Mouse (Mus musculus) MEL (cell line): ENCODE results near the gene Kdm5b. TPM values are rescaled to one million over a fixed set of nuclear protein-coding genes. Genes with fewer than 3 reads are reported as not detected.

Experiments used
- DNase-seq: peaks from one replicate; pipeline ENCODE4 v3.0.0; 2011; ENCODE audit warnings: low read depth, low spot score
- H3K27ac ChIP-seq: 2 replicates; pipeline ENCODE4 v1.5.1; 2012; ENCODE audit warnings: low read depth, mild to moderate bottlenecking, control low read depth, low read length, moderate library complexity; ENCODE audit not compliant: control insufficient read depth
- H3K27me3 ChIP-seq, 2 experiments: fragments of 150-350 bp in 1 of 2; sonication (generic) in 1 of 2; 2 replicates each; pipeline ENCODE4 v1.6.1; 2012; ENCODE audit warnings: low read length in 2 of 2, mild to moderate bottlenecking in 2 of 2, improper control_type of control experiment in 1 of 2, moderate library complexity in 1 of 2; ENCODE audit not compliant: insufficient read depth in 2 of 2, control insufficient read depth in 1 of 2
- H3K36me3 ChIP-seq, 2 experiments: 2 replicates each; pipeline ENCODE4 v1.6.1; 2012 to 2014; ENCODE audit warnings: low read length in 2 of 2, improper control_type of control experiment in 1 of 2, inconsistent platforms in 1 of 2, mild to moderate bottlenecking in 1 of 2; ENCODE audit not compliant: insufficient read depth in 2 of 2, control insufficient read depth in 1 of 2
- H3K4me1 ChIP-seq, 2 experiments: fragments of 150-350 bp in 1 of 2; sonication (generic) in 1 of 2; 2 replicates each; pipeline ENCODE4 v1.6.1; 2012; ENCODE audit warnings: low read length in 2 of 2, improper control_type of control experiment in 1 of 2, mild to moderate bottlenecking in 1 of 2; ENCODE audit not compliant: insufficient read depth in 2 of 2, control insufficient read depth in 1 of 2
- H3K4me3 ChIP-seq, 2 experiments: fragments of 150-350 bp in 1 of 2; sonication (generic) in 1 of 2; 2 replicates each; pipeline ENCODE4 v1.5.1; 2012; ENCODE audit warnings: low read depth in 2 of 2, low read length in 2 of 2, mild to moderate bottlenecking in 2 of 2, moderate library complexity in 2 of 2, control low read depth in 1 of 2, improper control_type of control experiment in 1 of 2; ENCODE audit not compliant: control insufficient read depth in 1 of 2, insufficient read depth in 1 of 2
- H3K79me2 ChIP-seq: 2 replicates; pipeline ENCODE4 v1.6.1; 2012; ENCODE audit warnings: mild to moderate bottlenecking, low read length, moderate library complexity; ENCODE audit not compliant: control insufficient read depth, poor library complexity, insufficient read depth
- H3K9ac ChIP-seq: 2 replicates; pipeline ENCODE4 v1.6.1; 2012; ENCODE audit warnings: low read depth, mild to moderate bottlenecking, control low read depth, low read length, moderate library complexity; ENCODE audit not compliant: control insufficient read depth, poor library complexity, severe bottlenecking
- H3K9me3 ChIP-seq: fragments of 150-350 bp; sonication (generic); replicated peaks from 2 replicates; pipeline ENCODE4 v1.6.1; 2012; ENCODE audit warnings: mild to moderate bottlenecking, low read length, improper control_type of control experiment, moderate library complexity; ENCODE audit not compliant: insufficient read depth
- BHLHE40 ChIP-seq: IDR thresholded peaks from 2 replicates; pipeline ENCODE4 v1.6.1; 2012; ENCODE audit warnings: low read depth, mild to moderate bottlenecking, inconsistent platforms, low read length, improper control_type of control experiment, borderline replicate concordance
- CHD1 ChIP-seq: IDR thresholded peaks from 2 replicates; pipeline ENCODE4 v1.6.1; 2012; ENCODE audit warnings: low read depth, mild to moderate bottlenecking, inconsistent platforms, low read length, improper control_type of control experiment
- CTCF ChIP-seq, 3 experiments: IDR thresholded peaks in 2 of 3; conservative IDR thresholded peaks in 1 of 3; 2 replicates each; pipeline ENCODE4 v1.5.1; 2011 to 2012; ENCODE audit warnings: low read length in 3 of 3, low read depth in 2 of 3, mild to moderate bottlenecking in 2 of 3, improper control_type of control experiment in 1 of 3, inconsistent platforms in 1 of 3, mixed read lengths in 1 of 3, moderate library complexity in 1 of 3; ENCODE audit not compliant: control insufficient read depth in 1 of 3, insufficient read depth in 1 of 3, poor library complexity in 1 of 3, severe bottlenecking in 1 of 3
- EP300 ChIP-seq, 2 experiments: IDR thresholded peaks; 2 replicates each; pipeline ENCODE4 v1.6.1; 2011; ENCODE audit warnings: improper control_type of control experiment in 2 of 2, low read length in 2 of 2, low read depth in 1 of 2, mild to moderate bottlenecking in 1 of 2
- ETS1 ChIP-seq: IDR thresholded peaks from 2 replicates; pipeline ENCODE4 v1.6.1; 2012; ENCODE audit warnings: low read depth, mild to moderate bottlenecking, inconsistent platforms, low read length, improper control_type of control experiment, moderate library complexity
- GATA1 ChIP-seq: IDR thresholded peaks from 2 replicates; pipeline ENCODE4 v1.6.1; 2011; ENCODE audit warnings: low read depth, low read length, improper control_type of control experiment
- HCFC1 ChIP-seq: IDR thresholded peaks from 2 replicates; pipeline ENCODE4 v1.6.1; 2012; ENCODE audit warnings: low read depth, mild to moderate bottlenecking, inconsistent platforms, low read length, improper control_type of control experiment, moderate library complexity
- KAT2A ChIP-seq: conservative IDR thresholded peaks from 2 replicates; pipeline ENCODE4 v1.6.1; 2012; ENCODE audit warnings: low read depth, low read length, improper control_type of control experiment, inconsistent platforms
- MAFK ChIP-seq: IDR thresholded peaks from 2 replicates; pipeline ENCODE4 v1.6.1; 2011; ENCODE audit warnings: low read depth, mild to moderate bottlenecking, low read length, improper control_type of control experiment, borderline replicate concordance
- MXI1 ChIP-seq: IDR thresholded peaks from 2 replicates; pipeline ENCODE4 v1.6.1; 2011; ENCODE audit warnings: mild to moderate bottlenecking, low read depth, low read length, improper control_type of control experiment
- MYC ChIP-seq: IDR thresholded peaks from 2 replicates; pipeline ENCODE4 v1.6.1; 2011; ENCODE audit warnings: low read depth, mild to moderate bottlenecking, low read length, improper control_type of control experiment, moderate library complexity
- POLR2AphosphoS2 ChIP-seq: IDR thresholded peaks from 2 replicates; pipeline ENCODE4 v1.6.1; 2011; ENCODE audit warnings: low read length, improper control_type of control experiment
- POLR2AphosphoS5 ChIP-seq: IDR thresholded peaks from 2 replicates; pipeline ENCODE4 v1.6.1; 2012; ENCODE audit warnings: low read depth, borderline replicate concordance, mild to moderate bottlenecking, inconsistent platforms, low read length, moderate library complexity, mixed read lengths
- RCOR1 ChIP-seq: IDR thresholded peaks from 2 replicates; pipeline ENCODE4 v1.6.1; 2012; ENCODE audit warnings: low read depth, mild to moderate bottlenecking, inconsistent platforms, low read length, improper control_type of control experiment
- SIN3A ChIP-seq: IDR thresholded peaks from 2 replicates; pipeline ENCODE4 v1.6.1; 2012; ENCODE audit warnings: low read length, improper control_type of control experiment, inconsistent platforms
- SMC3 ChIP-seq: IDR thresholded peaks from 2 replicates; pipeline ENCODE4 v1.6.1; 2011; ENCODE audit warnings: low read depth, low read length, improper control_type of control experiment
- TAL1 ChIP-seq: IDR thresholded peaks from 2 replicates; pipeline ENCODE4 v1.6.1; 2012; ENCODE audit warnings: mild to moderate bottlenecking, inconsistent platforms, low read length, moderate library complexity, mixed read lengths
- TBP ChIP-seq: IDR thresholded peaks from 2 replicates; pipeline ENCODE4 v1.8.0; 2011; ENCODE audit warnings: low read depth, low read length, improper control_type of control experiment
- TCF12 ChIP-seq: IDR thresholded peaks from 2 replicates; pipeline ENCODE4 v1.6.1; 2014; ENCODE audit warnings: low read depth, mild to moderate bottlenecking, inconsistent platforms, low read length, improper control_type of control experiment, moderate library complexity
- USF1 ChIP-seq: IDR thresholded peaks from 2 replicates; pipeline ENCODE4 v1.6.1; 2014; ENCODE audit warnings: low read depth, mild to moderate bottlenecking, inconsistent platforms, low read length, improper control_type of control experiment, moderate library complexity
- USF2 ChIP-seq, 2 experiments: IDR thresholded peaks; 2 replicates each; pipeline ENCODE4 v1.6.1; 2011 to 2012; ENCODE audit warnings: improper control_type of control experiment in 2 of 2, low read length in 2 of 2, borderline replicate concordance in 1 of 2, inconsistent platforms in 1 of 2, low read depth in 1 of 2, mild to moderate bottlenecking in 1 of 2; ENCODE audit not compliant: insufficient read depth in 1 of 2
- ZC3H11A ChIP-seq: IDR thresholded peaks from 2 replicates; pipeline ENCODE4 v1.6.1; 2012; ENCODE audit warnings: low read depth, mild to moderate bottlenecking, inconsistent platforms, low read length, improper control_type of control experiment
- ZKSCAN1 ChIP-seq: IDR thresholded peaks from 2 replicates; pipeline ENCODE4 v1.6.1; 2012; ENCODE audit warnings: low read depth, mild to moderate bottlenecking, inconsistent platforms, low read length, improper control_type of control experiment, moderate library complexity
- polyA plus RNA-seq, 2 experiments: library from polyadenylated mRNA; stranded (reverse) in 1 of 2; unstranded in 1 of 2; fragments of >175 nt in 1 of 2; fragments of >200 nt in 1 of 2; gene quantifications; 2 replicates each; pipeline versions ENCODE4 v1.2.1 to v1.2.4; 2012; ENCODE audit warnings: low replicate concordance in 2 of 2, low read depth in 1 of 2; ENCODE audit not compliant: insufficient read length in 2 of 2, insufficient read depth in 1 of 2, missing spikeins in 1 of 2
- total RNA-seq: library from RNA; depleted of rRNA; stranded (reverse); fragments of 300-350 nt; gene quantifications from 2 replicates; pipeline ENCODE4 v1.2.3, GENCODE M21; 2012

The Kdm5b gene
- total and polyA plus RNA-seq, 3 experiments: 25.5 to 48.6 (median 31.8) TPM

- H3K9me3 ChIP-seq: no peaks in the 10 kb centered on the region
- no peak overlapping the region for H3K4me3 ChIP-seq
- no peak overlapping the region for H3K9ac ChIP-seq
- no peak for TF ChIP-seq MAFK
- TF ChIP-seq MYC: no peak
- TF ChIP-seq EP300 (IDR thresholded peaks at IDR 0.05; ENCODE audit: low read depth in 1 of 2, low read length in 2 of 2): peak; percentile 13 to 21; a peak in 3 of 4 replicates
- TF ChIP-seq USF1: no peak
- no peak for TF ChIP-seq POLR2AphosphoS2
- no peak for TF ChIP-seq BHLHE40
- no peak for TF ChIP-seq CHD1
- 0 out of 2 replicates have a peak, but pooled peaks have one; percentile 17 for TF ChIP-seq ETS1
- no peak for TF ChIP-seq POLR2AphosphoS5
- TF ChIP-seq TAL1: no peak
- TF ChIP-seq TCF12: peak; percentile 41
- TF ChIP-seq GATA1: peak; percentile 58
- no peak for TF ChIP-seq ZKSCAN1
- no peak for TF ChIP-seq RCOR1
- no peak for TF ChIP-seq CTCF (IDR thresholded peaks at IDR 0.05 in 2 of 3, conservative IDR thresholded peaks at IDR 0.05 in 1 of 3; ENCODE audit: control insufficient read depth in 1 of 3, insufficient read depth in 1 of 3, low read depth in 2 of 3, low read length in 3 of 3, poor library complexity in 1 of 3, severe bottlenecking in 1 of 3)
- TF ChIP-seq ZC3H11A: no peak
- no peak for TF ChIP-seq SMC3
- no peak for TF ChIP-seq HCFC1
- no peak for TF ChIP-seq MXI1
- H3K27ac ChIP-seq: no peak overlapping the region; the same call in 1 of the 2 replicates
- peak; percentile 27 for DNase-seq
- peaks cover 0 to 54% of the 10 kb centered on the region in 2 experiments; a peak in 2 of 4 replicates for H3K36me3 ChIP-seq
- no peaks in the 10 kb centered on the region for H3K79me2 ChIP-seq
- no peaks in the 10 kb centered on the region for H3K27me3 ChIP-seq
- no peaks in the 10 kb centered on the region; a peak in 1 of 4 replicates for H3K4me1 ChIP-seq
Observed at GRCm38 (mm10) chr1:134629455-134629854, 69.5 kb downstream of the Kdm5b start.

DNA sequence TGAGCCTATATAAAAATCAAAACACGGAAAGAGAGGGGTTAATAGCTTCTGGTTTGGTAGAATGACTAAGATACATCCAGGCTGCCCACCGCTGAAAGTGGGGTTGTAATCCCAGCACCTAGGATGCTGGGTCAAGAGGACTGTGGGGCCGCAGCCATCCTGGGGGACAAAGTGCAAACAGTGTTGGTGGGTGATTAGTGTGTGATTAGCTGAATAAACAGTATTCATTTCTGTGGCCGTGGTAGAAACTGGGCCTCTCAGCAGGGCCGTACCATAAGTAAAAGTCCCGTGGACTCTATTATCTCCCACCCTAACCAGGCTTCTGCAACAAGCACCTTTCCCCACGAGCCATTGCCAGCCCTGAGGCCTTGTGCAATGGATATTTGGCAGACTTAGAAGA, 74.3 kb downstream of the Kdm5b start:
- H3K27me3 ChIP-seq: no peaks in the 10 kb centered on the region
- no peak overlapping the region for H3K4me3 ChIP-seq
- H3K4me1 ChIP-seq: no peaks in the 10 kb centered on the region; a peak in 1 of 4 replicates
- H3K36me3 ChIP-seq: peaks cover 0 to 26% of the 10 kb centered on the region in 2 experiments; a peak in 2 of 4 replicates
- H3K9me3 ChIP-seq: no peaks in the 10 kb centered on the region
- no peak overlapping the region for H3K27ac ChIP-seq
- H3K79me2 ChIP-seq: no peaks in the 10 kb centered on the region
- H3K9ac ChIP-seq: no peak overlapping the region
- no peak for DNase-seq
- TF ChIP-seq EP300 (IDR thresholded peaks at IDR 0.05; ENCODE audit: low read depth in 1 of 2, low read length in 2 of 2) (no peak), SIN3A (no peak), RCOR1 (no peak), SMC3 (no peak), MAFK (no peak), KAT2A (no peak), USF2 (IDR thresholded peaks at IDR 0.05; ENCODE audit: borderline replicate concordance in 1 of 2, insufficient read depth in 1 of 2, low read depth in 1 of 2, low read length in 2 of 2) (no peak), USF1 (no peak), CHD1 (no peak), CTCF (IDR thresholded peaks at IDR 0.05 in 2 of 3, conservative IDR thresholded peaks at IDR 0.05 in 1 of 3; ENCODE audit: control insufficient read depth in 1 of 3, insufficient read depth in 1 of 3, low read depth in 2 of 3, low read length in 3 of 3, poor library complexity in 1 of 3, severe bottlenecking in 1 of 3) (no peak), TBP (no peak)
- TF ChIP-seq, all 39 proteins: peak for 0
